Mouse (Mus musculus): ENCODE results near the gene Spata48.

The Spata48 gene

DNA sequence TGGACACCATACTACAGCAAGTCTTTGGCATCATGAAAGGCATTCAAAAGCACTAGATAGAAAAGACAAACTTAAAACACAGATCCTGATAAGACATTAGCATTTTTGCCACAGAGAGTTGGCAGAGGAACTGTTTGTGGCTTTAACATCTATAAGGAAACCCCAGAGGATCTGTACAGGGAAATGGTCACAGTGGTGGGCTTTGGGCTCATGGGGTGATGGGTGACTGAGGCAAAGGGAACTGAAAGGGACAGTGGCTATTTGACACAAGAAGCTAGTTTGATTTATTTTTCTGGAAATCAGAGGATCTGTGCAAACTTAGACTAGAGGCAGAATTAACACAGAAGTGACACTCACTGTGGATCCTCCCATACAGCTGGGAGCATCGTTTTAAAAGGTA lies 74.4 kb downstream of the Spata48 start:
- no peak for DNase-seq (ENCODE audit: low spot score)

DNA sequence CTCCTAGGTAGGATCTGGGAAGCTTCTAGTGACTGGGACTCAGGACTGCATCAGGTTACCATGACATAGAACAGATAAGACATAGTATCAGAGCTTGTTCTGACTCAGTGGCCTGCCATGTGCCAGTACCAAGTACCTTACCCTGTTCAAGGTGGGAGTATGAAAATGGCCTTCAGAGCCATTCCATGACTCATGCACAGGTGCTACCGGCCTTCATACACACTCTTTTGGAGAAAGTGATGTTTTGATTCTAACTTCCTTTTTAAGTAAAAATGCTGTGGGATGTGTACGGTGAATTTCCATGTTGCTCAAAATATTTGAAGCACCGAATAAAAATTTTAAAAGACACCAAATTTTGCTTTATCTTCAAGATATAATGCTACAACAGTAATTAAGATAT lies 84.1 kb downstream of the Spata48 start:
- no peak for DNase-seq (ENCODE audit: low spot score)

GRCm38 (mm10) chr11:11546903-11547511 lies 85.1 kb downstream of the Spata48 start:
- DNase-seq (ENCODE audit: low spot score) = no peak

DNA sequence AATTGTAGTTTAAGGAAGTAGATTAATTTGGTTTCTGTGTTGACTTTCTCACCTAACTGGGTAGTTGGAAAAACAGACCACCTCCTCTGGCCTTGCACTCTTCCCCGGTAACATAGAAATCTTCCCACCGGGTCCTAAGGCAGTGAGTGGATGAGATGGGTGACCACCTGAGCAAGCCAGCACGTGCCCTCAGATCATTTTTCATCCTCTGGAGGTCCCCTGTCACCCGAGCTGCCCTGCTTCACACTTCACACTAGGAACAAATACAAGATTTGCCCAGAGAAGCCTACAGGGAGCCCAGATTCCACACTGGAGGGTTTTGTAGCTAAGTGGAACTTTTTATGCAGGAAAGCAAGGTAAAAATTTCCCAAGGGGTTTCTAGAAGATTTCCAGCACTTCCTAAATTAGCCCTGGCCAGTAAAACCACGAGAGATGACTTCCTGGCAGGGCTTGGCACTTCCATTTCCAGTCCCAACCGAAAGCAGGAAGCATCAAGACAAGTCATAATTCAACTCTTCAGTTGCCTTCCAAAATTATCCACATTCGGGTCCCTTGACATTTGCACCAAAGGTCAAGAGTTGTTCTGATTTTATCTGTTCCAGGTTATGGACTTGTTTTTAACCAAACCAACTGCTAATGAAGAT lies 85.8 kb downstream of the Spata48 start:
- DNase-seq (ENCODE audit: low spot score) = no peak

- DNase-seq (ENCODE audit: low spot score) = no peak
Measured at GRCm38 (mm10) chr11:11555563-11555962, 93.7 kb downstream of the Spata48 start.

DNA sequence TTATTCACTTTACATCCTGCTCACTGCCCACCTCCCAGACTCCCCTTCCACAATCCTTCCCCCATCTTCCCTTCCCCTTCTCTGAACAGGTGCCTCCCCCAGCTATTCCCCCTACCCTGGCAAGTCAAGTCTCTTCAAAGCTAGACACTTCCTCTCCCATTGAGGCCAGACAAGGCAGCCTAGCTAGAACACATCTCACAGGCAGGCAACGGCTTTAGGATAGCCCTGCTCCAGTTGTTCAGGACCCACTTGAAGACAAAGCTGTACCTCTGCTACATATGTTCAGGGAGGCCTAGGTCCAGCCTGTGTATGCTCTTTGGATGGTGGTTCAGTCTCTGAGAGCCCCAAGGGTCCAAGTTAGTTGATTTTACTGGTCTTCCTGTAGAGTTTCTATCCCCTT lies 94.3 kb downstream of the Spata48 start:
- no peak for DNase-seq (ENCODE audit: low spot score)

DNA sequence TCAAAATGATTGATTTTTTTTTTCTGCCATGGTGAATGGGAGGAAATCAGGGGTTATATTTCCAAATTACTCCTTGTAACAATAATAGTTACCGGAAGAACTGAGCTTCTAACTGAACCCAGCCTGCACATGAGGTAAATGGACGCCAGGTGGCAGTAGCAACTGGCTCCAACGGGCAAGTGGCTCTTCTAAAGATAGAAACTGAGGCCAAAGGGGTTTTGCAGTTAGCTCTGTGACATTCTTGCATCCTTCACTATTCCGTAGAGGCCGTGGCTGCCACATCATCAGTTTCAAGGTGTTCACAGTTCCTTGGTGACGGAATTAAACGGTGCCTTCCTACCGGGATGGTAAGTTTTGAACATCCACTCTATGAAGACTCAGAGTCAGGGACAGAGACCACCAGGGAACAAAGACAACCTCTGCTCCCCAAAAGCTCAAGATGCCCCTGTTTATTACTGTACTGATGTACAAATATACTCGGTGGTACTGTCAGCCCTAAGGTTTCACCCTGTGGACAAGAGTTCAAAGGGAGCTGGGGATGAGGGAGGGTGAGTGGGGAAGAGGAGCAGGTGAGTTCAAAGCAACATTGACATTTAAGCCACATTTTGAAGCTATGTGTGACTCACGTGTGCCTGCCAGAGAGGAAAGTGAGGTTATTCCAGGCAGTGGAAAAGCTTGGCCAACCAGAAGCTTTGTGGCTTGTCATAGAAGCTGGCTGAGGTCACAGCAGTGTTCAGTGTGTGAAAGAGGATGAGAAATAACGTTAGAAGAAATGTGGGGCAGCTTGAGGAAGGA lies 95.5 kb downstream of the Spata48 start:
- peak; percentile 78 for DNase-seq (ENCODE audit: low spot score)

DNA sequence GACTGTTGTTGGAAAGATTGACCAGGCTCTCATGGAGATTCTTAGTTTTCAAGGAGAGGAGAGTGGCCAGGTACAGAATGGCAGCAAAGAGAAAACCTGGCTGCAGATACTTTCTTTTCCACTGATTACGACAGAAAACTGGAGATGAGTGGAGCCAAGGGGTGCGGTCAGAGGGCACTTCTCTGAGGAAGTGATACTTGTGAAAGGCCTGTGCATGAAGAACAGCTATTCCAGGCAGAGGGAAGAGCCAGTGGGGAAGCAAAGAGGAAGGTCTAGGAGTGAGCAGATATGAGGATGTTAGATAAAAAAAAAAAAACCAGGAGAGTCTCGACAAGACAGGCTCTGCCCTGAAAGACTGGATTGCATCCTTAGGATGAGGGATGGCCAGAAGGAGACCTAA lies 96.8 kb downstream of the Spata48 start:
- DNase-seq (ENCODE audit: low spot score) = no peak

GRCm38 (mm10) chr11:11559099-11559686 lies 97.3 kb downstream of the Spata48 start:
- DNase-seq (ENCODE audit: low spot score) = no peak

DNA sequence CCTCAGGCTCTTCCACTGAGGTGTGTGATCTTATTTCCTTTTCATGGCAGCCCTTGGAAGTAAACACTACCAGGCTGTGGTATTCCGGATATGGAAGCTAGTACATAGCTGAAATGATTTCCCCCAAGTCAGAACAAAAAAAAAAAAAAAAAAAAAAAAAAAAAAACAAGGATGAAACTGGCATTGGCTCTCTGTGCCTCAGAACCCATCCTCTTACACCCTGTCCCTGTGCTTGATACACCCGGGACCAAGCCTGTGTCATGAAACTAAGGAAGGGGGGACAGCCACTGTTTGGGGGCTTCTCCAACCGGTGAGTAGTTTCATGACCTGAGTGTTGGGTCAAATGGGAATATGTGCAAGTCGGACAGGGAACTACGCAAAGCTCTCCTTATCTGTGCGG lies 99.2 kb downstream of the Spata48 start:
- DNase-seq (ENCODE audit: low spot score) = no peak

GRCm38 (mm10) chr11:11564266-11565044 lies 102.6 kb downstream of the Spata48 start:
- no peak for DNase-seq (ENCODE audit: low spot score)

Data from c-Kit-positive CD71-positive TER-119-positive erythroid progenitor cells, embryonic 14.5 days (primary cell).